Mouse (Mus musculus): ENCODE measurements around the gene Atg9a. TPM values are rescaled to one million over a fixed set of nuclear protein-coding genes. Genes with fewer than 3 reads are reported as not detected.
A peak's percentile ranks its signal among the peaks of the same experiment; 100 is the strongest.

Atg9a gene
- polyA plus RNA-seq, 1 experiment from 2014 or later, result 14.3 TPM

DNA sequence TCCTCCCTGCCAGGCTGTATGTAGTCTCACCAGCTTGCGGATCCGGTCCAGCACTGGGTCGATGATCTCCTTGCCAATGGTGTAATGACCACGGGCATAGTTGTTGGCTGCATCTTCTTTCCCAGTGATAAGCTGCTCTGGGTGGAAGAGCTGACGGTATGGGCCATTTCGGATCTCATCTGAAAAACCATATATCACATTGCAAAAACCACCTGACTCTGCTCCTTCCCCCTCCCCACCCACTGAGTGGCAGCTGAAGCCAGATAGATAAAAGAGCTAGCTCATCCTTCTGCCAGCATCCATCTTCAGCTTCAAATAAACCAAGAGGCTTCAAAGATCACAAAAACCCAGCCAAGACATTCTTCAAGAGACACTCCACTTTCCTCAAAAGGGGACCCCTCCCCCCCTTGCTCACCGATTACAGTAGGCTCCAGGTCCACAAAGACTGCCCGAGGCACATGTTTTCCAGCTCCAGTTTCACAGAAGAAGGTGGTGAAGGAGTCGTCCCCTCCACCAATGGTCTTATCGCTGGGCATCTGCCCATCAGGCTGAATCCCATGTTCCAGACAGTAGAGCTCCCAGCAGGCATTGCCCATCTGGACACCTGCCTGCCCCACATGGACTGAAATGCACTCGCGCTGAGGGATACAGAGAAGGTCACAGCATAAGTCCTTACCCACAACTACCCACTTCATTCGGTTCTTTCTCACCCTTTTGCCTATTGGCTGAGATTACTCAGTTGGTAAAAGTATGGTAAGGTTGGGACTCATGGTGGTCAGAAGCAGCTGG is 25.0 kb upstream of the Atg9a start:
- peak; percentile 49 for DNase-seq (ENCODE audit: low spot score)

- no peak for DNase-seq (ENCODE audit: low spot score)
Measured at GRCm38 (mm10) chr1:75215785-75216184, 23.8 kb upstream of the Atg9a start.

DNA sequence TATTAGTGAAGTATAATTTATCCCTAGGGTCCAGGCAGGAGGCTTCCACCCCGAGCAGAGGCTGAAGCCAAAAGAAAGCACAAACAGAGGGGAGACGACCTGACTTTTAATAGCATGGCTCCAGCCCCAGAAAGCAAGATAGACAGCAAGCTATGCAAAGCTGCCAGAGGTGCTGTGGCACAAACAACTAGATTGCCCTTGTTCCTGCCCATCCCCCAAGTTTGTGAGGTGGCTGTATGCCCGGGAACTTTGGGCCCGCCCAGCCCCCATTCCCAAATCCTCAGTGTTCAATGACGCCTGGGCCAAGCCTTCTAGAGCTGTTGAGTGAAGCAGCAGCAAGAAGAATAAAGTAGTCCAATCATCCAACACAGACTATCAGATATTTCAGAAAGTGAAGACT is 22.9 kb upstream of the Atg9a start:
- DNase-seq (ENCODE audit: low spot score), result no peak

DNA sequence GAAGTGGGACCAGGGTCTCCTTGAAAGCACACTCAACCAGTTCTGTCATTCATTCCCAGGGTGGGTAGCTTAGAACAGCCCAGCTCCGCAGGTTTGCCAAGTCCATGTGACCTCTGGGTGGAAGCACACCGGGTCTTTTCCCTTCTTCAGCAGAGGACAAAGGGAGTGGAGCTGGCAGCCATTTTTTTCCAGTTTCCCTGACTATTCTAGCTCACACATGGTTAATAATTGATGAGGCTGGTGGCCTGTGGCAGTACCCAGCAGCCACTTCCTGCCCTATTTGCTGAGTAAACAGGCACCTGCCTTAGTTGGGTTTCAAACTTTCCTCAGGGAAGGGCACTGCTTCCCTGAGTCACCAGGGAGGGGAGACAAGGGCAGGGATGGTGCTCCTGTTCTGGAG is 22.4 kb upstream of the Atg9a start:
- no peak for DNase-seq (ENCODE audit: low spot score)

GRCm38 (mm10) chr1:75213096-75213495 is 21.1 kb upstream of the Atg9a start:
- no peak for DNase-seq (ENCODE audit: low spot score)

DNA sequence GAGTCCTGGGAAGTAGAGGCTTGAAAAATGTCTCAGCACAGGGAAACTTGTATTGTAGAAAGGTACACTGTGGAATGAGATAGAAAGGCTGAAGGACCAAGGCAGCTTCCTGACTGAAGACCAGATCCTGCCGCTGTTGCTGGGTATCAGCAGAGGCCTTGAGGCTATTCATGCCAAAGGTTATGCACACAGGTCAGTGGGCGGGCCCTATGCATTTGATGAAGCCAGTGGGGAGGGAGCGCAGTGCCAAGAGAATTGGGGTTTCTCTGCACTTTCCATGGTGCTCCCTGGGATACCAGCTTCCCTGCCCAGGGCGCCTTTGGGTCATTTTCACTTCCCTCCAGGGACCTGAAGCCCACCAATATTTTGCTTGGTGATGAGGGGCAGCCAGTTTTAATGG is 20.5 kb upstream of the Atg9a start:
- DNase-seq (ENCODE audit: low spot score), result no peak

DNA sequence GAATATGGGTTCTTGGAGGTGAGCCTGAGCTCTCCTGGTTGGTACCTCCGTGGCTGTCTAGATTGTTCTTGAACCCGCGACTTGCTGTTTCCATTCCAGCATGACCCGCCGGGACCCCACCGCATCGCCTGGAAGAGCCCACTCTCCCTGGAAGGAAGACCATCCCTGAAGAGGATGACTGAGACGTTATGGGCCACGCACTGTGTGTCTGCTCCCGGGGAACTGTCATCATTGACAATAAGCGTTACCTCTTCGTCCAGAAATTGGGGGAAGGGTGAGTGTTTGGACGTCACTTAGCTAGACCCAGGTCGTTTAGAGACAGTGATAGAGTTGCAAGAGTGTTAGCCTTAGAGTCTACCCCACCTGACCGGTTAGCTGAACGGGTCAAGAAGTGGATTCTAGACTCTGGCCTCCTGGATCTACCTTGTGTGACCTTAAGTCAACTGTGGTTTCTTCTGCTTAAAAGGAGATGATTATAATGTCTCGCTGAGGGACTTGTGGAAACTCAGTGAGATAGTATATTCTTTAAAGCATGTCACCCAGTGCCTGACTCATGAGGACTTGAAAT is 19.2 kb upstream of the Atg9a start:
- no peak for DNase-seq (ENCODE audit: low spot score)

DNA sequence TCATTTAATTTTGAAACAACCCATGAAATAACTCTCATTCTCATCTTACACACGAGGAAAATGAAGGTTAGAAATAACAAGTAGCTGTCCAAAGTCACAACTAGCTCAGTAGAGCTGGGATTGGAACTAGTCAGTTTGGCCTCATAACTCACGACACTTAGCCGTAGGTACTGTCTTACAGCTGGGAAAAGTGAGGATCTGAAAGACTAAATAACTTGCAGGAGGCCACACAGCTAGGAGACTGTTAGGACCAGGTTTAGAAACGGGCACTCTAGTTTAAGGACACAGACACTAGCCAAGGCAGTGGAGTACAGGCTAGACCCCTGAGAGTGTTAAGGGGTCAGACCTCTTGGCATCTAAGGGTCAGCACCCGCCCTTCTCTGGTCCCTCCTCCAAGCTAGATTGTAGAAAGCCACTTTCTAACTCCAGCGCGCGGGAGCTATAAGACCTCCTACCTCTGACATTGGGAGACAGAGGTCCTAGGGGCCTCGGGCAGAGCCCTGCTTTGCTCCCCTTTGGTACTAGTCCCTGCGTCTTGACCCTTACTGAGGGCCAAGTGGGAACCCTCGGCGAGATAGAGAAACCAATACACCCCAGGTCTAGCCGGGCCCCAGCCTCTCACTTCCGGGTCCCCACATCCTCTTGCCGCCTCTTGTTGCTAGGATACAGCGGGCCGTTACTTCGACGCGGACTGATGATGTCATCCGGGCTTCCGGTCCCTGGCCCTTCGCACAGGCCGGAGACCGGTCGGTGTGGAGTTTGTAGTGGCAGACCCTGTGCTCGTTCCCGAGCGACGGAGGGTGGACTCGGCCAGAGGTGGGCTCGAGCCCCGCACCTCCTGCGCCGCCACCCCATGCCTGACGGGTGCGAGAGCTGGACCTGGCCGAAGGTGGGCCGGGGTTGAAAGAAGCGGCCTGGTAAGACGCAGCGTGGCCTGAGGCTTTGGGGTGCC is 18.4 kb upstream of the Atg9a start, which contains the start of the genes Glb1l and Stk16:
TSS of gene Glb1l (minus strand) at position 678 of the 952 bp plus-strand sequence.
TSS of gene Stk16 (plus strand) at position 703 of the 952 bp plus-strand sequence.
- peak; percentile 95 for DNase-seq (ENCODE audit: low spot score)

DNA sequence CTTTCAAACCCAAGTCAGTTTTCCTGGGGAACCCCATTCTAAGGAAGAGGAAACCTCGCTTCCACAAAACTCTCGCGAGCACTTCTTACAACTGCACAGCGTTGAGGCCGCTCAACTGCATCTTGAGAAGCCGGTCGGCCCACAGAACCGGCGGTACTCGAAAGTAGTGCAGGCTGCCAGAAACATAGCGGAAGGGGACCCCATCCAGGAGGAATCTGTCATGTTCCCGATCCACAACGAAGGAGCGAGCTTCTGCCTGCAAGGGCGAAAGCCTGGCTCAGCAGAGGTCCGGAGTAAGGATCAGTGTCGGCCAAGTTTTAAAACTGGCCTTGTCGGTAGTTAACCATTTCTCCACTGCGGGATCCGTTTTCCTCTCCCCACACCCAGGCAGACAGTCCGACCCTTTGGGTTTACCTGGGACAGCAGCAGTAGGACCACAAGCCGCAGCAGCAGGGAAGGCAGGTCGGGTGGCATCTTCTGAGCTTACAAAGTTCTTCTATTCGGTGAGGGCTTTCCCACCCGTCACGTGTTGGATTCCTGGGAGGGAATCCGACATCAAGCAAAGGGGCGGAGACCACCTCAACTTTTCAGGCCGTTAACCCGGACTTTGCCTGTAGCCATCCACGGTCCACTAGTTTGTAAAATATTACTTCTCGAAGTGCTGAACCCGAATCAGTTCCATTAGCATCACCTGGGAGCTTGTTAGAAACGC is 17.1 kb upstream of the Atg9a start:
- DNase-seq (ENCODE audit: low spot score), result peak; percentile 42

DNA sequence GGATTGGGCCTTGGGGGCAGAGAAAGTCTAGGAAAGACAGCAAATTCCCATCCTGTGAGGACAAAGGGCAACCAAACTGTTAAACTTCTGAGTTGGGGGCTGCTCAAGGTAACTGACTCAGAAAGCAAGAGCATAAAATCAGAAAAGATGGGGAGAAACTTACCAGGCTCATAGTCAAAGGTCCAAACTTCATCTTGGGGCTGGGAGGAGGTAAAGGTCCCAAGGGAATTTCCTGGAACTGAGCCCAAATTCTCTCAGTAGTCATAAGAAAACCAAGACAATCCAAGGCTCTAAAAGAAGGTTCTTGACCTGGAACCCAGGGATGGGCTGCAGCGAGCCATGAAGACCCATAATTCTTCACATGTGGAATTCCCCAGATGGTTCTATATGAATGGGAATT is 9.2 kb upstream of the Atg9a start:
- no peak for DNase-seq (ENCODE audit: low spot score)

DNA sequence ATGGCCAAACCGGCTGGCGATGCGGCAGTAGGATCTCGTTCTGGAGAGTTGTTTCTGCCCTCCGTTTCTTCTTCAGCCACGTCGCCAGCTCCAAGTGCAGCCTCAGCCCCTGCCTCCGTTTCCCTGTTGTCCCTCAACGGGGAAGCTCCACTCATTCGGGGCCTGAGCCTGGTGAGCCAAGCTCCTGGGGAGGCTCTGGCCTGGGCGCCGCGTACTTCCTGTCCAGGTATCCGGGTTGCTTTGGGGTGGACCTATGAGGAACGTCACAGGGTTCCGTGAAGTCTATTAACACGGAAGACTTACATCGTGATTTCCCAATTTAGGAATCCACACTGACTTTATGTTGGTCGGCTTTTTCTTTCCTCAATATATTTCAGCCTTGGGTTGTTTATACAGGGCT is 456 bp upstream of the Atg9a start:
- DNase-seq (ENCODE audit: low spot score), result peak; percentile 18

DNA sequence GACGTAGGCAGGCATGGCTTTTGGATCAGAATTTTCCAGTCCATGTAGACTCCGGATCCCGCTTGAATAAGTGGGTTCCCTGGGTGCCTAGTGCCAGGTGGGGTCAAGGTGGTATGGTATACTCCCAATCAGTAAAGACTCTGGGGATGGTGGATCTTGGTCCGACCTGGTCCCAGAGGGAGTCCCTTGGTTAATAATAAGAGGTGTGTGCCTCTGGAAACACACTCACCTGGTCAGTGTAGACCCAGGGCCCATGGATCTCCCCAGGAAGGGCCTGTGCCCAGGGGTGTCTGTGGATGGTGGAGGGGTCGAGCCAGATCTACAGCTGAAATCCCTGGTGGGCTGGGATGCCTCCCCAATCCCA is 756 bp downstream of the Atg9a start:
- DNase-seq (ENCODE audit: low spot score), result no peak

DNA sequence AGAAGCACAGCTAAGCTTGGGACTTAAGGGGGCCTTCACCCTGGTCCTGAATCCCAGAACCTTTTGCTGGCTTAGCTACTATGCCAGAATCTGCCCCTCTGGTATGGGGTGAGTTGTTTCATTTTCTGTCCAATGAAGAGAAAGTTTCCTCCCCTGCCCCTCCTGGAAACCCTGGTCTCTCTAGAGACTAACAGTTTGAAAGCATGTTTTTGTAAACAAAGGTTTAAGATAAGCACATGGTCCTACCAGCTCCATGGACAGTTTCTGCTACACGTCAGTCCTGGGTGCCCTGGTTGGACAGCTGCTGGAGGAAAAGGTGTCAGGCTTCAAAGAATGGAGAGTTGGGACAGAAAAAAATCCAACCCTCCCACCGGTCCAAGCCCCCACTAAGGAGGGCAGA is 1.4 kb downstream of the Atg9a start:
- no peak for DNase-seq (ENCODE audit: low spot score)

GRCm38 (mm10) chr1:75187914-75188483 is 4.0 kb downstream of the Atg9a start:
- no peak for DNase-seq (ENCODE audit: low spot score)

- DNase-seq (ENCODE audit: low spot score), result no peak
Measured at GRCm38 (mm10) chr1:75187126-75187525, 4.9 kb downstream of the Atg9a start.

GRCm38 (mm10) chr1:75185495-75185894 is 6.5 kb downstream of the Atg9a start:
- no peak for DNase-seq (ENCODE audit: low spot score)

- no peak for DNase-seq (ENCODE audit: low spot score)
Measured at GRCm38 (mm10) chr1:75182160-75182559, 9.8 kb downstream of the Atg9a start.

DNA sequence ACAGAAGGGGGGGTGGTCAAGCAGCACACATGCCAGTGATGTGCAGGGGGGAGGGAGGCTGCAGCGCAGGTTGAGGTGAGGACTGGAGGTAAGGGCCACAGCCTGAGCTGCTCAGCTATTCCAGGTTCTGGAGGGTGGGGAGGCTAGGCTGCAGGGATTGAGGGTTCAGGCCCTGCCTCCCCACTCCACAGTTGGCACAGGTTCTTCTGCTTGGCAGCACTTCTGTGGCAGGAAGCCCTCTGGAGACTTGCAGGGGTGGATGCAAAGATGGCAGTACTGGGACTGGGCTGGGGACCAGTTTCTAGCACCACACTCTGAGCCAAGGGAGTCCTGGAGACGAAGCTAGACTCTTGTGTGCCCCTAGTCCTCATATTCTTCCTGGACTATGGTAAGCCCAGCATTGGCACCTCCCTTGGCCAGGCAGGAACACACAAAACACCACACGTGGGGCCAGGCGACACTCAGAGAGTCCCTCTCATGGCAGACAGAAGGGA is 10.6 kb downstream of the Atg9a start:
- no peak for DNase-seq (ENCODE audit: low spot score)

DNA sequence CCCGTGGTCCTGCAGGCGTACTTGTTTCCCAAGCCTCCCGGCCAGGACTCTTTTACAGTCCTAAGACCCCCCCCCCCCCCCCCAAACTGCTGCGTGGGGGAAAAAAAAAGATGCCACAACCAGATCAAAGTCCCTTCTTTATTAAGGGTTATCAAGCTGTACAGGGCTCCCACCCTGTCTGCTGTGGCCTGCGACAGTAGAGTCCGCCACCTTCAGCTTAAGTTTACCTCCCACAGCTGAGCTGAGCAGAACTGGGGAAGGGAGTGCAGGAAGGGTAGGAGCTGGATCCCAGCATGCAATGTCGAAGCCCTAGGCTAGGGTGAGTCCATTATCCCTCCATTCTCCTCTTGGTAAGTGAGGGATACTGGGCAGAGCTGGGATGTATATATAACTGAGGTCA is 11.3 kb downstream of the Atg9a start:
- no peak for DNase-seq (ENCODE audit: low spot score)

DNA sequence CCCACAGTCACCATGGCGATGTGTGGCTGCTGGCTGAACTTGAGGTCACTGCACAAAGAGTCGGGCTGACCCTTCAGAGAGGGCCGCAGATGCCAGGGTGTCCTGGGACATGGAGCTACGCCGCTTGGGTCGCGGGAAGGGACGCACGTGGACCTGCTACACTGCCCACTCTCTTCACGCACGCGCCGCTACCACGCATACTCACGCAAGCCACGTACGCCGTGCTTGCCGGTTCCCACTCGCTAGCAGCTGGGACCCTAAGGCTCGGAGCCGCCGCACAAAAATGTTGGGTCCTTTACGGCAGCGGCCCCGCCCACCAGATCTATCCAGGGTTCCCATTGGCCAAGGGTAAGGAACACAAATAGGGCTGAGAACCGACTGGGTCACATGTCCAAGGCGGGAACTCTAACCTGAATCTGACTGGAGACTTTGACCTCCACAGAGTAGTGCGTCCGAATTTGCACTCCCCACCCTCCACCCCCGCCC is 11.8 kb downstream of the Atg9a start, which contains the start of gene Abcb6:
TSS of gene Abcb6 (minus strand) at position 288 of the 486 bp plus-strand sequence.
- DNase-seq (ENCODE audit: low spot score), result peak; percentile 90
